Mouse (Mus musculus) lung, embryonic 15.5 days (tissue): ENCODE results near the gene Rab21. TPM values are rescaled to one million over a fixed set of nuclear protein-coding genes. Genes with fewer than 3 reads are reported as not detected.
A peak's percentile ranks its signal among the peaks of the same experiment; 100 is the strongest.

Experiments used
- ATAC-seq: fragments of 200-750 bp; cut with Nextera tagmentation; 2 replicates; pipeline ENCODE4 v1.8.0; 2017; ENCODE audit warnings: moderate number of reproducible peaks, borderline replicate concordance; ENCODE audit not compliant: low FRiP score, low TSS enrichment; ENCODE audit errors: extremely low read depth
- H3K27ac ChIP-seq: fragments of 300-500 bp; sonication (generic); 2 replicates; pipeline ENCODE4 v1.5.1; 2015; ENCODE audit warnings: moderate library complexity, mild to moderate bottlenecking, inconsistent platforms
- H3K27me3 ChIP-seq: fragments of 300-500 bp; sonication (generic); 2 replicates; pipeline ENCODE4 v1.6.1; 2015; ENCODE audit warnings: inconsistent platforms
- H3K36me3 ChIP-seq: fragments of 300-500 bp; sonication (generic); 2 replicates; pipeline ENCODE4 v1.6.1; 2015; ENCODE audit warnings: inconsistent platforms
- H3K4me1 ChIP-seq: fragments of 300-500 bp; sonication (generic); 2 replicates; pipeline ENCODE4 v1.6.1; 2015; ENCODE audit warnings: inconsistent platforms
- H3K4me2 ChIP-seq: fragments of 300-500 bp; sonication (generic); 2 replicates; pipeline ENCODE4 v1.6.1; 2015; ENCODE audit warnings: inconsistent platforms, mild to moderate bottlenecking, moderate library complexity
- H3K4me3 ChIP-seq: fragments of 300-500 bp; sonication (generic); 2 replicates; pipeline ENCODE4 v1.5.1; 2015; ENCODE audit warnings: mild to moderate bottlenecking, inconsistent platforms
- H3K9ac ChIP-seq: fragments of 300-500 bp; sonication (generic); 2 replicates; pipeline ENCODE4 v1.6.1; 2015; ENCODE audit warnings: inconsistent platforms
- H3K9me3 ChIP-seq: fragments of 300-500 bp; sonication (generic); 2 replicates; pipeline ENCODE4 v1.6.1; 2016; ENCODE audit warnings: inconsistent platforms
- WGBS: fragments of 180-500 bp; shearing (Covaris S2); methylation state at CpG from one replicate; pipeline ENCODE4 v1.1.7; 2015; 5-methylcytosine and 5-hydroxymethylcytosine counted together
- polyA plus RNA-seq: library from polyadenylated mRNA; unstranded; fragments of >200 nt; fragmentation: Nextera tagmentation; extraction: Ambion mirVana; gene quantifications from 2 replicates; pipeline ENCODE4 v1.2.1, GENCODE M21; 2015

The Rab21 gene
- polyA plus RNA-seq, 1 experiment from 2014 or later: 4.7 TPM

GRCm38 (mm10) chr10:115262926-115263562 lies 52.4 kb downstream of the Rab21 start:
- ATAC-seq: no peak
- H3K4me3 ChIP-seq: no peak overlapping the region
- H3K27me3 ChIP-seq: no peaks in the 10 kb centered on the region
- no peaks in the 10 kb centered on the region for H3K9me3 ChIP-seq
- WGBS: 63% methylated on average over 5 of the region's 5 CpGs
- H3K4me1 ChIP-seq: no peaks in the 10 kb centered on the region
- no peak overlapping the region for H3K4me2 ChIP-seq
- no peaks in the 10 kb centered on the region for H3K36me3 ChIP-seq
- no peak overlapping the region for H3K9ac ChIP-seq
- H3K27ac ChIP-seq: no peak overlapping the region

GRCm38 (mm10) chr10:115262261-115262660 lies 53.1 kb downstream of the Rab21 start:
- 59% methylated on average over 2 of the region's 2 CpGs for WGBS
- H3K4me1 ChIP-seq: no peaks in the 10 kb centered on the region
- no peak overlapping the region for H3K4me3 ChIP-seq
- H3K4me2 ChIP-seq: no peak overlapping the region
- no peaks in the 10 kb centered on the region for H3K27me3 ChIP-seq
- H3K36me3 ChIP-seq: no peaks in the 10 kb centered on the region
- H3K27ac ChIP-seq: no peak overlapping the region
- H3K9me3 ChIP-seq: no peaks in the 10 kb centered on the region
- H3K9ac ChIP-seq: no peak overlapping the region
- no peak for ATAC-seq

GRCm38 (mm10) chr10:115261428-115261827 lies 54.0 kb downstream of the Rab21 start:
- H3K27me3 ChIP-seq: no peaks in the 10 kb centered on the region
- WGBS: 82% methylated on average over 3 of the region's 3 CpGs
- H3K9ac ChIP-seq: no peak overlapping the region
- H3K36me3 ChIP-seq: no peaks in the 10 kb centered on the region
- no peak overlapping the region for H3K4me2 ChIP-seq
- no peak overlapping the region for H3K27ac ChIP-seq
- H3K4me3 ChIP-seq: no peak overlapping the region
- ATAC-seq: no peak
- H3K9me3 ChIP-seq: no peaks in the 10 kb centered on the region
- no peaks in the 10 kb centered on the region for H3K4me1 ChIP-seq

DNA sequence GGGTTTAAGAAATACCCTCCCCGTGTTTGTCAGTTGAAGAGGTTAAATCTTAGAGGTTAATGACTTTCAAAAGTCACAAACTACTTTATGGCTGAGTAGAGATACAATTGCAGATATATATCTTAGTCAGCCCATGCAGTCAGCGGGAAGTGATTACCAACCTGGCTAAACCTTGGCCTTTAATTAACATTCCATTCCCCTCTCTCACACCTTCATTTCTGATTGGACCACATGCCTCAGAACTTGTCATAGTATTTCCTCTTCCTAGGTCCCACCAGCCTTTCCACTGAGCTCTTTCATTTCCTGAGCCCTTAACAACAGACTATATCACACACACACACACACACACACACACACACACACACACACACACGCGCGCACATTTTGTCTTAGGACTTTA lies 59.2 kb downstream of the Rab21 start:
- Histone ChIP-seq H3K4me3 (no peak overlapping the region), H3K4me1 (peaks cover 2% of the 10 kb centered on the region; the same call in 1 of the 2 replicates), H3K27ac (no peak overlapping the region), H3K9ac (no peak overlapping the region), H3K27me3 (no peaks in the 10 kb centered on the region), H3K36me3 (no peaks in the 10 kb centered on the region), H3K4me2 (no peak overlapping the region), H3K9me3 (no peaks in the 10 kb centered on the region)
- WGBS: 78% methylated on average over 5 of the region's 5 CpGs
- no peak for ATAC-seq

- H3K36me3 ChIP-seq: no peaks in the 10 kb centered on the region
- no peaks in the 10 kb centered on the region for H3K9me3 ChIP-seq
- WGBS: 64% methylated on average over 3 of the region's 3 CpGs
- peaks cover 10% of the 10 kb centered on the region for H3K4me1 ChIP-seq
- H3K4me3 ChIP-seq: no peak overlapping the region
- no peaks in the 10 kb centered on the region for H3K27me3 ChIP-seq
- no peak overlapping the region for H3K27ac ChIP-seq
- no peak overlapping the region for H3K4me2 ChIP-seq
- no peak overlapping the region for H3K9ac ChIP-seq
- no peak for ATAC-seq
These were observed 61.9 kb downstream of the Rab21 start for GRCm38 (mm10) chr10:115253521-115253920.

DNA sequence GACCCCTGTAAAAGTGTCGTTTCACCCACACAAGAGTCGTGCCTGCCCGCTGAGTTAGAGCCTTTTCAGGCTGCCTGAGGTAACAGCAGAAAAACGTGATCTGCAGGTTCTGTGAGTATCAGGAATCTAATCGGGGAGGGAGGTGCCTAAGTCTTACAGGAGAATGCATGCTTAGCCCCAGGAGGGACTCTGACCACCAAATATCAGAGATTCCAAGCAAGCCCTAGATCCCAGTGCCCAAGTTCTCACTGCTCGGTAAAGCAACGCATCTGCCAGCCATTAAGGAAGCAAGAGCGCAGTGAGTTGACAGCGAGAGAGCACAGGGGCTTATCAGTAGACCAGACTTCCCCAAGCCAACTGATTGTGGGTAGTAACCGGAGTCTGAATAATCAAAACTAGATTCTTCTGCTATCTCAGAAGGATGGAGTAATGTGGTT lies 63.1 kb downstream of the Rab21 start:
- Histone ChIP-seq H3K4me2 (peak overlapping the region; percentile 73), H3K36me3 (no peaks in the 10 kb centered on the region), H3K9ac (peak overlapping the region; percentile 49), H3K9me3 (no peaks in the 10 kb centered on the region), H3K4me3 (peak overlapping the region; percentile 94), H3K27me3 (no peaks in the 10 kb centered on the region), H3K4me1 (peaks cover 10% of the 10 kb centered on the region), H3K27ac (peak overlapping the region; percentile 75)
- ATAC-seq: no peak
- 4% methylated on average over 10 of the region's 10 CpGs for WGBS

DNA sequence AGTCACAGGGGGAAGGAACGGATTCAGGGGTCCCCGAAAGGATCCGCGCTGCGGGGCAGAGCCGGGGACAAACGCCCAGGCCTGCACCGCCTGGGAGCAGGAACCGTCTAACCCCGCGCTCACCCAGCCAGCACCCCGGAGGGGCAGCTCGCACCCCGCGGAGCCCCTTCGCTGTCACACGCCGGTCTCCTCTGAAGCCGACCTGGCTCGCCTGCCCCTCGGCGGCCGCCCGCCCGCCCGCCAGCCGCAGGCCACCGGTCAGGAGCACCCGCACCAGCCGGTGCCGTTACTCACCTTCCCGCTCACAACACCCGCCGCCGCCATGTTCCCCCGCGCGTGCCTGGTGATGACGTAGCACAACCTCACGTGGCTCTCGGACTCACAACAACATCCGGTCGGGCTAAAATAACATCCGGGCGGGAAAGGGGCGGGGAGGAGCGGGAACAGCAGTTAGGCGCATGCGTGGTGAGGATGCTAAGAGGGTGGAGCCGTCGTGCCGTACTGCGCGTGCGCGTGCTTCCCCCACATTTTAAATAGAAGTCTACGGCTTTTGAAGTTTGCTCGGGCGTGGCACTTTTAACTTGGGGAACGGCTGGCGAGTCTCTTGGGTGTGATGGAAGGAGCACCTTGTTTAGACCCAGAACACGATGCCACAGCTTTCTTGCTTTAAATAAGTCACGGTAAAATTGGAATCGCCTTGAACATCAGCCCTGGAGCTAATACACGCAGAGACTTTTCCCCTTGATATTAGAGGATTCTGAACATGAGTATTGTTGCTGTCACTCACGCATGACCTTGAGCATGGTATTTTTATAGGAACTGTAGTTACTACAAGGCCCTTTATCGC lies 64.1 kb downstream of the Rab21 start, which contains the start of gene Tbc1d15:
TSS of gene Tbc1d15 (minus strand) at position 380 of the 847 bp plus-strand sequence.
- peak within 1 kb of the TSS; percentile 94 for H3K4me3 ChIP-seq
- H3K4me1 ChIP-seq: peaks cover 10% of the 10 kb centered on the region
- peak within 1 kb of the TSS; percentile 73 for H3K4me2 ChIP-seq
- under 1% methylated on average over 58 of the region's 67 CpGs for WGBS
- H3K9me3 ChIP-seq: no peaks in the 10 kb centered on the region
- no peaks in the 10 kb centered on the region for H3K27me3 ChIP-seq
- H3K9ac ChIP-seq: peak within 1 kb of the TSS; percentile 89
- peak; percentile 98 for ATAC-seq
- H3K27ac ChIP-seq: peak within 1 kb of the TSS; percentile 75
- H3K36me3 ChIP-seq: no peaks in the 10 kb centered on the region

DNA sequence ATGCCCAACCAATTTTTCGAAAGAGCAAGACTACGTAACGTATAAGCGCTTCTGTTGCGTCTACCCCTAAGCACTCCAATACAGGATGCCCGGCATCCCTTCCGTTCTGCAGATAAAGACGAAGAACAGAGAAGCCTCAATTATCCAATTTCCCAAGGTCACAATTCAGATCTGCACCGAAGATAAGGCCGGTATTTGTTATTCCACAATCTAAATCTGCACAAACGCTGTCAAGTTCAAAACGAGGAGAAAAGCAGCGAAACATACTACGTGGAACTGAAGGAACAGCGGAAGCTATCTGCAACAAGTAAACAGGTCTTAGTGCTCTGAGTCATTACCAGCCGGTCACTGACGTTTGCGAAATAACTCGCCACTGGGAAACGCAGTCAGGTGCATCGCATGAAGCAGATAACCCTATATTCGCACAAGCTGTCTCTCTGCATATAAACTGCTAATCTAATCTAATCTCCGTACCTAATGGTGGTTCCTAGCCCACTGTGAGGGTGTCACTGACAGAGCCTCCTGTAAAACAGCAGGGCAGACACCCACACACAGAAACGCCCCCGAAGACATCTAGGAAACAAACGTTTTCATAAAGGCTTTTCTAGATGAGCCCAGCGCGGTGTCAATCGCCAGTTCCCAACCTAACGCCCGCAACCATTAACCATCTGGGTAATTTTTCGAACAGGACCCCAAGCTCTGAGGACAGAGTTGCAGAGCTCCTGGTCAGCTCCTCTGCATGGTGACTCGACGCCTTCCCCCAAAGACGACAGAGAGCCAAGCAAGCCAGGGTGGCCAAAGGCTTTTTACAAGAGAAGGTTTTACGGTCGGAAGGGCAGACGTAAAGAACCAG lies 64.9 kb downstream of the Rab21 start:
- Histone ChIP-seq H3K4me1 (peaks cover 10% of the 10 kb centered on the region), H3K4me3 (peak overlapping the region; percentile 94), H3K4me2 (peak overlapping the region; percentile 71), H3K36me3 (no peaks in the 10 kb centered on the region), H3K9ac (peak overlapping the region; percentile 89), H3K27me3 (no peaks in the 10 kb centered on the region), H3K9me3 (no peaks in the 10 kb centered on the region), H3K27ac (0 out of 2 replicates have a peak overlapping the region, but pooled peaks have one; percentile 50)
- 21% methylated on average over 38 of the region's 38 CpGs for WGBS
- ATAC-seq: peak; percentile 4; the same call in 1 of the 2 replicates

GRCm38 (mm10) chr10:115248041-115248440 lies 67.4 kb downstream of the Rab21 start:
- Histone ChIP-seq H3K27ac (no peak overlapping the region), H3K4me2 (no peak overlapping the region)
- ATAC-seq: no peak

DNA sequence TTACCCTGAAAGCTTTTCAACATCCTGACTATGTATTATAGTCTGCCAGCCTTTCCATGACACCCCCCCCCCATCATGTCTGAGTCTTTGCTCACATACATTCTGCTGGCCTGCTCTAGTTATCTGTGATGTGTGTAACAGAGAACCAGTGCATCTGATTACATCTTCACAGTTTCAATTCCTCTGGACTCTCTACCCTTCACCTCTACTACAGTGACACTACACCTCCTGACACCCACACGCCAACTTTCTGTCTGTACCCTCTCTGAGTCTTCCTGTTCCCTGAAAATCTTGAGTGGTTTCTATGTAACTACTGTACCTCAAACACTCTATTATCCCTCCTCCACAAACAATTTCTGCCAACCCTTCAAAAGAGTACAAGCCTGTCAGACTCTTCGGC lies 69.9 kb downstream of the Rab21 start:
- H3K9me3 ChIP-seq: no peaks in the 10 kb centered on the region

More at GRCm38 (mm10) chr10:115248041-115248440, 67.4 kb downstream of the Rab21 start:
- H3K27me3 ChIP-seq: no peaks in the 10 kb centered on the region
- H3K4me3 ChIP-seq: no peak overlapping the region
- no peaks in the 10 kb centered on the region for H3K36me3 ChIP-seq
- no peak overlapping the region for H3K9ac ChIP-seq
- peaks cover 10% of the 10 kb centered on the region for H3K4me1 ChIP-seq
- WGBS: 42% methylated on average over 7 of the region's 7 CpGs
- no peaks in the 10 kb centered on the region for H3K9me3 ChIP-seq

DNA sequence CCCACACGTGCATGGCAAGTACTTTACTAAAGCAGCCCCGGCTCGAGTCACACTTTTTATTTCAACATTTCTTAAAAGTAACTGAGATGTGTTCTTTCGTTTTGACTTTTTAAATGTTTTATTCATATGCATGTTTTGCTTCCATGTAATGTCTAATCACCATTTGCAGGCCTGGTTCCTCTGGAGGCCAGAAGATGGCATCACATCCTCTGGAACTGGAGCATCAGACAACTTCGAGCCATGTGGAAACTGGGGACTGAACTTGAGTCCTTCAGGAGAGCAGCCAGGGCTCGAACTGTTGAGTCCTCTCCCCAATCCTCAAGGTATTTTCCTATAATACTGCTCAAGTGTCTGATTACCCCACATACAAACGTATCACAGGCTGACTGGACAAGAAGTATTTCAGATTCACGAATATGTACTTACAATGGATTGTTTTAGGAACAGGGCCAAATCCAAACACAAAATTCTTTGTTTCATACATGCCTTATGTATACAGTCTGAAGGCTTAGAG lies 74.3 kb downstream of the Rab21 start:
- Histone ChIP-seq H3K4me1 (peaks cover 9% of the 10 kb centered on the region), H3K36me3 (peaks cover 21% of the 10 kb centered on the region), H3K4me2 (no peak overlapping the region), H3K27me3 (no peaks in the 10 kb centered on the region), H3K4me3 (no peak overlapping the region), H3K9ac (no peak overlapping the region), H3K27ac (no peak overlapping the region), H3K9me3 (no peaks in the 10 kb centered on the region)
- no peak for ATAC-seq
- WGBS: 62% methylated on average over 8 of the region's 8 CpGs

More for the DNA sequence above, 69.9 kb downstream of the Rab21 start:
- no peak overlapping the region for H3K4me2 ChIP-seq
- H3K4me3 ChIP-seq: no peak overlapping the region
- WGBS: 83% methylated on average over 2 of the region's 2 CpGs
- peaks cover 17% of the 10 kb centered on the region for H3K4me1 ChIP-seq
- no peak overlapping the region for H3K27ac ChIP-seq
- no peak for ATAC-seq
- no peaks in the 10 kb centered on the region for H3K36me3 ChIP-seq
- no peak overlapping the region for H3K9ac ChIP-seq
- no peaks in the 10 kb centered on the region for H3K27me3 ChIP-seq
